Mouse (Mus musculus) testis, adult 2 months (tissue): ENCODE results near the gene 1700016C15Rik.

Source experiments
- CTCF ChIP-seq: fragments of 200-500 bp; IDR thresholded peaks from 2 replicates; pipeline ENCODE4 v1.5.1; 2012; ENCODE audit warnings: low read depth, mild to moderate bottlenecking, inconsistent platforms, low read length, moderate library complexity; ENCODE audit not compliant: control insufficient read depth, insufficient read depth, insufficient replicate concordance
- POLR2A ChIP-seq: fragments of 200-500 bp; IDR thresholded peaks from 2 replicates; pipeline ENCODE4 v1.6.1; 2012; ENCODE audit warnings: low read depth, mild to moderate bottlenecking, inconsistent platforms, low read length, moderate library complexity; ENCODE audit not compliant: control insufficient read depth

DNA sequence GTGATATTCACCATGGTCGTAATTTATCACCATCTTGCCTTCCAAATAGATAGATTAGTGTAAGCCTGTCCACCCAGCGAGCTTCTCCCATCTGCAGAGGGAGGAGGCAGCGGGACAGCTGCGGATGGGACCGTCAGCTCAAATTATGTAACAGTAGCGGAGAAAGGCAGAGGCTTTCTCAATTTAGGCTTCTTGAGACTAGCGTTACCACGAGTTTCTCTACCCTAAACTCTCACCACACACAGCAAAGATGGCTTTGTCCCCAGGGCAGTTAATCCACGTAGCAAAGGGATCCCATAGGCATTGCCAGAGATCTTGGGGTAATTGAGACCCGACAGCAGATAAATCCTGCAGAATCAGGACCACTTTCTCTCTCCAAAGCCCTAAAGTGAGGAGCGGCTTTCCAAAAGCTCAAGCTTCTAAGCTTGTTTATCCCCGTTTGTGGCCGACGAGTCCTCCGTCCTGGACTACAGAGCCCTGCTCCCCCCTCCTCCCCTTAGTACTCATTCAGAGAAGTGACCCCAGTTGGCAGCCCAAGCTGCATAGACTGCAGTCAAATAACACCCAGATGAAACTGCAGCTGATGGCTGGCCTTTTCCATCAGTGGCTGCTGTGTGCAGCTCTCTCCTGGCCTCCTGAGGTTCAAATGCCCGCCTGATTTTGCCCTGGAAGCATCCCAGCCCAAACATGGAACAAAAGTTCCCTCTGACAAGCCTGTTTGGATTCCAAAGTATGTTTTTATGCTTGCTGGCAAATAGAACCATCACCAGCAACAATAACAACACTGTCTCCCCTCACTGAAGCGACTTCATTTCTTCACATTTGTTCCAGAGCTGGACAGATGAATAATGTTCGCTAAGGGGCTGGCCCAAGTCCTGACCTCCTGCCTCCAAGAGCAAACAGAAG is 45.4 kb upstream of the 1700016C15Rik start:
- TF ChIP-seq POLR2A (no peak), CTCF (no peak)
